Mouse (Mus musculus): ENCODE results near the gene Grik2. TPM values are rescaled to one million over a fixed set of nuclear protein-coding genes. Genes with fewer than 3 reads are reported as not detected.
"Not testable (repeated sequence)": the region's sequence is repeated elsewhere in the genome, so short reads cannot be mapped to it uniquely, and the experiment has no call there.

Gene Grik2
- polyA plus RNA-seq, 1 experiment: not detected

DNA sequence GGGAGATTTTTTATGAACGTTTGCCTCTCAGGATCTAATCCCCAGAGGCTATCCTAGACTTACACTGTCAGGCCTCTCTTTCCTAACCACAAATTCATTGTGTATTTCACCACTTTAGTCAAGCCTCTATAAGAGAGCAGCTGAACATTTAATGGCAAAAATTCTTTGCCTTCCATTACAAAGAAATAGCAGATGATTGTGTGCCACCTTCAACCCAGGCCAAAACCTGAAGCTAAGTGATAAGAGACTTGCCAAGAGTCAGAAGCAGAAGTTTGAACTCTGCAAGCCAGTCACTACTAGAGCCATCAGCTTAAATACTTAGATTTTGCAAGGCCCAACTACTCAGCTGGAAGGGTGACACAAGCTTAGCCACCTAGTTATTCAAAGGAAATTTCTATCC, 287.9 kb downstream of the Grik2 start:
- Histone ChIP-seq H3K4me3 (ENCODE audit: insufficient read depth, low read depth, low read length) (no peak overlapping the region), H3K4me1 (ENCODE audit: control insufficient read depth, insufficient read depth, insufficient read length, low read length) (no peaks in the 10 kb centered on the region)

GRCm38 (mm10) chr10:49497302-49497701, 291.3 kb downstream of the Grik2 start:
- H3K4me3 ChIP-seq (ENCODE audit: insufficient read depth, low read depth, low read length): no peak overlapping the region
- no peak overlapping the region for H3K27ac ChIP-seq (replicated peaks; ENCODE audit: low read depth, low read length)
- no peaks in the 10 kb centered on the region for H3K4me1 ChIP-seq (ENCODE audit: control insufficient read depth, insufficient read depth, insufficient read length, low read length)

More for the DNA sequence above, 287.9 kb downstream of the Grik2 start:
- no peak overlapping the region for H3K27ac ChIP-seq (replicated peaks; ENCODE audit: low read depth, low read length)

GRCm38 (mm10) chr10:49481439-49481838, 307.1 kb downstream of the Grik2 start:
- H3K4me1 ChIP-seq (ENCODE audit: control insufficient read depth, insufficient read depth, insufficient read length, low read length): no peaks in the 10 kb centered on the region
- H3K27ac ChIP-seq (replicated peaks; ENCODE audit: low read depth, low read length): no peak overlapping the region
- no peak overlapping the region for H3K4me3 ChIP-seq (ENCODE audit: insufficient read depth, low read depth, low read length)

DNA sequence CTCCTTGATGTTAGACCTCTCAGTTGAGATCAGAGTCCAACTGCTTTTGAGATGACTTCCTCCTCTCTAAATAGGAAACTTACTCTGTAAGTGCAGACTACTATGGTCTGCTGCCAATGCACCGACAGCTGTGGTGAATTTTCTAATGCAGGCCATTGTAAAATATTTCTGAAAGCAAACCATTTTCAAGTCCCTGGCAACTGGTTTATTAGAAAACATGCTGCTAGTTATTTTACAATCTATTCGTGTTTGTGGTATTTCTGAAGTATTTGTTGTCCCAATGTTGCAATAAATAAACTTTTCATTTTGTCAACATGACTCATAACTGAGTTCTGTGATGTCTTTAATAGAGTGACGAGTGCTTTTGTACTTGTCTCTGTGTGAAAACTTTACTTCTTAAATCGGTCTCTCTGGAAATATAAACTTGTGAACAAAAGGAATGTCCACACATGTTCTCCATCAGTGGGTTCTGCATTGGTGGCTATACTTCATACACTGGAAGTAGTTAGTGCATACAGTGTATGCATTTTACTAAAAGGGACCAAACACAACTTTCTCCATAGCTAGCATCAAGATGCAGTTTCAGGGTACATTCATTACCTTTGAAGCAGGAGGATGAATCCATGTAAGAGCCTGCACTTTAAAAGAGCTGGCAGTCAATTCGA, 308.3 kb downstream of the Grik2 start:
- no peak overlapping the region for H3K4me3 ChIP-seq (ENCODE audit: insufficient read depth, low read depth, low read length)
- no peak overlapping the region for H3K27ac ChIP-seq (replicated peaks; ENCODE audit: low read depth, low read length)
- no peaks in the 10 kb centered on the region for H3K4me1 ChIP-seq (ENCODE audit: control insufficient read depth, insufficient read depth, insufficient read length, low read length)

- H3K4me3 ChIP-seq (ENCODE audit: insufficient read depth, low read depth, low read length): no peak overlapping the region
- H3K4me1 ChIP-seq (ENCODE audit: control insufficient read depth, insufficient read depth, insufficient read length, low read length): no peaks in the 10 kb centered on the region
- H3K27ac ChIP-seq (replicated peaks; ENCODE audit: low read depth, low read length): no peak overlapping the region
Observed at GRCm38 (mm10) chr10:49473613-49474012, 315.0 kb downstream of the Grik2 start.

GRCm38 (mm10) chr10:49456791-49457190, 331.8 kb downstream of the Grik2 start:
- no peaks in the 10 kb centered on the region for H3K4me1 ChIP-seq (ENCODE audit: control insufficient read depth, insufficient read depth, insufficient read length, low read length)
- no peak overlapping the region for H3K27ac ChIP-seq (replicated peaks; ENCODE audit: low read depth, low read length)
- H3K4me3 ChIP-seq (ENCODE audit: insufficient read depth, low read depth, low read length): no peak overlapping the region

GRCm38 (mm10) chr10:49453535-49453934, 335.0 kb downstream of the Grik2 start:
- Histone ChIP-seq H3K27ac (replicated peaks; ENCODE audit: low read depth, low read length) (no peak overlapping the region), H3K4me1 (ENCODE audit: control insufficient read depth, insufficient read depth, insufficient read length, low read length) (no peaks in the 10 kb centered on the region), H3K4me3 (ENCODE audit: insufficient read depth, low read depth, low read length) (no peak overlapping the region)

DNA sequence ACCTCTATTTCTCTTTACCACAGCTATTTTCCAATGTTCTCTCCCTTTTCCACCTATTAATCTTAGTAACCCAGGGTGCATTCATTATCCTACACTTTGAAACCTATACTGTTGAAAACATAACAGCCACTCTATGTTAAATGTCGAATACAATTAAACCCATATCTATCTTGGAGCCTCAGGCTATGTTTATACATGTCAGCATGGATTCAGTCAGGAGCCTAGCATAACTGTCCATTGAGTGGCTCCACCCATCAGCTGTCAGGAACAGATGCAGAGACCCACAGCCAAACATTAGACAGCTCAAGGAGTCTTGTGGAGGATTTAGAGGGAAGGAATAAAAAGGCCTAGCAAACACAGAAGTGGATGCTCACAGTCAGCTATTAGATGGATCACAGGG, 347.2 kb downstream of the Grik2 start:
- H3K27ac ChIP-seq (replicated peaks; ENCODE audit: low read depth, low read length): no peak overlapping the region
- no peaks in the 10 kb centered on the region for H3K4me1 ChIP-seq (ENCODE audit: control insufficient read depth, insufficient read depth, insufficient read length, low read length)
- no peak overlapping the region for H3K4me3 ChIP-seq (ENCODE audit: insufficient read depth, low read depth, low read length)

DNA sequence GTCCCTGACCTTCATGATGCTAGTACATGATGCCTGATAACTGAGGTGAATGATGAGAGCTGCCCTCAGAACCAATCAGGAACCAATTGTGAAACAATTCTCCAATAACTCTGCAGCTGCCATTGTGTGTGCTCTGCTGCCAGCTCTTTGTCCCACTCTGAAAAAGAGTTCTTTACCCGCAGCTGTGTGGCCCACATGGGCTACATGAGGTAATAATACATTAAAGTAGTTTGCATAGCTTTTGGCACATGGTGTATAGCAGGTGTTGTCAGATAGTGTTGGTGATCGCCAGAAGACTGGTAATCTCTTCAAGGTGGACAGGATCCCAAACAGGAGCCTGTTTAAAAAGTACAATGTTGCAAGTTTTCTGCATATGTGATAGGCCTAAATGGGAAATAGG, 351.5 kb downstream of the Grik2 start:
- Histone ChIP-seq H3K4me1 (ENCODE audit: control insufficient read depth, insufficient read depth, insufficient read length, low read length) (no peaks in the 10 kb centered on the region), H3K27ac (replicated peaks; ENCODE audit: low read depth, low read length) (no peak overlapping the region), H3K4me3 (ENCODE audit: insufficient read depth, low read depth, low read length) (no peak overlapping the region)

- Histone ChIP-seq H3K27ac (replicated peaks; ENCODE audit: low read depth, low read length) (no peak overlapping the region), H3K4me3 (ENCODE audit: insufficient read depth, low read depth, low read length) (no peak overlapping the region), H3K4me1 (ENCODE audit: control insufficient read depth, insufficient read depth, insufficient read length, low read length) (no peaks in the 10 kb centered on the region)
Observed at GRCm38 (mm10) chr10:49436301-49436700, 352.3 kb downstream of the Grik2 start.

GRCm38 (mm10) chr10:49432825-49433224, 355.7 kb downstream of the Grik2 start:
- Histone ChIP-seq H3K4me1 (ENCODE audit: control insufficient read depth, insufficient read depth, insufficient read length, low read length) (no peaks in the 10 kb centered on the region), H3K27ac (replicated peaks; ENCODE audit: low read depth, low read length) (no peak overlapping the region)

GRCm38 (mm10) chr10:49417206-49417605, 371.4 kb downstream of the Grik2 start:
- H3K4me3 ChIP-seq (ENCODE audit: insufficient read depth, low read depth, low read length); H3K27ac ChIP-seq (replicated peaks; ENCODE audit: low read depth, low read length); H3K4me1 ChIP-seq (ENCODE audit: control insufficient read depth, insufficient read depth, insufficient read length, low read length): not testable (repeated sequence)

More at GRCm38 (mm10) chr10:49432825-49433224, 355.7 kb downstream of the Grik2 start:
- no peak overlapping the region for H3K4me3 ChIP-seq (ENCODE audit: insufficient read depth, low read depth, low read length)

- H3K4me1 ChIP-seq (ENCODE audit: control insufficient read depth, insufficient read depth, insufficient read length, low read length): no peaks in the 10 kb centered on the region
- H3K4me3 ChIP-seq (ENCODE audit: insufficient read depth, low read depth, low read length): no peak overlapping the region
- no peak overlapping the region for H3K27ac ChIP-seq (replicated peaks; ENCODE audit: low read depth, low read length)
Observed at GRCm38 (mm10) chr10:49382996-49383395, 405.6 kb downstream of the Grik2 start.

- no peaks in the 10 kb centered on the region for H3K4me1 ChIP-seq (ENCODE audit: control insufficient read depth, insufficient read depth, insufficient read length, low read length)
- no peak overlapping the region for H3K27ac ChIP-seq (replicated peaks; ENCODE audit: low read depth, low read length)
- H3K4me3 ChIP-seq (ENCODE audit: insufficient read depth, low read depth, low read length): no peak overlapping the region
Observed at GRCm38 (mm10) chr10:49381852-49382251, 406.7 kb downstream of the Grik2 start.

DNA sequence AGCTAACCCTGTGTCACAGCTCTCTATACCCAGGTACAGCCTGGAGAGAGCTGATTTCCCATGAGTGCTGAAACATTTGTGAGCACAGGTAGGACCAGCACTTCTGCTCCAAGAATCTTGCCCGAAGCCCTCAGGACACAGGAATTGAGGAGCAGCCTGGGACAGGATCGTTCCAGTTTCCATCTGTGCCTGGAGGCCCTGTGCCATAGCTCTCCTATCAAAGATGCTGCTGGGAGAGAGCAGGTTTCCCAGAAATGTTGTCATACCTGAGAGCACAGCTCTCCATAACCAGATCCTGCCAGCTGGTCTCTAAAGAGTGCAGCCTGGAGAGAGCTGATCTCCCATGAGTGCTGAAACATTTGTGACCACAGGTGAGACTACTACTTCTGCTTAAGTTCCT, 420.0 kb downstream of the Grik2 start:
- Histone ChIP-seq H3K27ac (replicated peaks; ENCODE audit: low read depth, low read length) (no peak overlapping the region), H3K4me1 (ENCODE audit: control insufficient read depth, insufficient read depth, insufficient read length, low read length) (no peaks in the 10 kb centered on the region), H3K4me3 (ENCODE audit: insufficient read depth, low read depth, low read length) (no peak overlapping the region)

DNA sequence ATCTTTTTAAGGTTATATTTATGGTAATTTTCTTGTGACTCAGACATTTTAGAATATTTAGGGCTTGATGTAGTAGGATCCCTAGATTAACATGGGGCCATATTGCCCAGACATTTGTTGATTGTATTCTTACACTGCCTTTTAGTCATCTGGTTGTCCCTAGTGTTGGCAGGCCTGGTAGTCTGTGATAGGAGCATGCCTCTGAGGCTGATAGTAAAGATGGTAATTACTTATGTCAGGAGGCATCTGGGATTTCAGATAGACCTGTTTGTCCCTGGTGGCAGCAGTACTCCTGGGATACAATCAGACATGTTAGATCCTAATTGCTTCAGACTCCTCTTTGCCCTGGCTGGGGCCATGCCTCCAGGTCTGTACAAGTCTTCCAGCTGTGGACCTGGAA, 423.3 kb downstream of the Grik2 start:
- no peak overlapping the region for H3K27ac ChIP-seq (replicated peaks; ENCODE audit: low read depth, low read length)
- no peaks in the 10 kb centered on the region for H3K4me1 ChIP-seq (ENCODE audit: control insufficient read depth, insufficient read depth, insufficient read length, low read length)
- no peak overlapping the region for H3K4me3 ChIP-seq (ENCODE audit: insufficient read depth, low read depth, low read length)

Data from brown adipose tissue, adult 24 weeks (tissue).